Comparison of ENCODE assay signal across 12 mouse cellular contexts in the genomic region with DNA sequence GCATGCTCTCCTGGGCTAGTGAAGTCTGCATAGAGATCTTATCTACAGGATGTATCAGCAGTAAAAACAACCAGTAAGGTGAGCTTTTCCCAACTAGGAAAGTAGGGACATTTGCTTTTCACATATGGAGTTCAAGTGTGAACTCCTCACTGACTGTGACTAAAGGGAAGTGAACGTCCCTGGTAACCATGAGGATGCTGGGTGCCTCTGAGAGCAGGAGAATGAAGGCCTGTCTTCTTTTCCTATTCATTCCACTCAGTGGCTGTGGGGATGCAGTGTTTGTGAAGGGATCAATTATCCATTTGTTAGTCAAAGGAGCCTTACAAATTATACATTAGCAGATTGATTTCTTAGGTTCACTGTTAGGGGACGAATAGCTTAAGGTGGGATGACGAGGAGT.
"Had no signal": no experiment of that assay in that cellular context is flagged by ENCODE, and none has a peak within 500 bp of the region (broad histone marks: within the 10 kb centered on the region; RNA-seq: fewer than 3 reads in every experiment).

No protein-coding gene starts in this region.

- DNase-seq: kidney, adult 8-10 months; kidney, postnatal 25 days; lung, postnatal 10 days; thymus, postnatal 4 days had no signal

- H3K36me3 ChIP-seq: limb, embryonic 10.5 days; liver, embryonic 12.5 days had no signal

- H3K4me3 ChIP-seq: left cerebral cortex, adult 2 months; limb, embryonic 10.5 days; liver, embryonic 12.5 days; megakaryocyte, embryonic 14.5 days had no signal

- H3K27me3 ChIP-seq: liver, embryonic 12.5 days; megakaryocyte, embryonic 14.5 days had no signal

- H3K27ac ChIP-seq: left cerebral cortex, adult 2 months; limb, embryonic 10.5 days; liver, embryonic 12.5 days; macrophage; stomach, postnatal 0 days had no signal

- H3K4me2 ChIP-seq: liver, embryonic 12.5 days; lung, embryonic 14.5 days had no signal

- H3K4me1 ChIP-seq: limb, embryonic 10.5 days; liver, embryonic 12.5 days had no signal

- H3K9me3 ChIP-seq: limb, embryonic 10.5 days; liver, embryonic 12.5 days; megakaryocyte, embryonic 14.5 days had no signal

- H3K9ac ChIP-seq: liver, embryonic 12.5 days; lung, embryonic 14.5 days had no signal

- ATAC-seq: intestine, postnatal 0 days; liver, embryonic 12.5 days had no signal
